Mouse (Mus musculus): ENCODE measurements around the gene Mcf2l.

- no peak for TF ChIP-seq CTCF (IDR thresholded peaks at IDR 0.05; ENCODE audit: control insufficient read depth, insufficient read depth, low read length)
- TF ChIP-seq POLR2A (IDR thresholded peaks at IDR 0.05; ENCODE audit: borderline replicate concordance, control insufficient read depth, low read depth, low read length): no peak
These were observed 2.1 kb upstream of the Mcf2l start for GRCm38 (mm10) chr8:12871461-12871860.
